Mouse (Mus musculus): ENCODE data around the gene Banp. TPM values are rescaled to one million over a fixed set of nuclear protein-coding genes. Genes with fewer than 3 reads are reported as not detected.

Banp gene
- total RNA-seq (2021) = 10 to 100 TPM; 14.0 to 21.3 TPM
- long read RNA-seq, experiment 1, full-length matches to known transcripts = 6 of 17 reads
- long read RNA-seq, experiment 1, partial matches to known transcripts = 6 of 17 reads
- long read RNA-seq, experiment 1, other reads (novel, unspliced or antisense) = 5 of 17 reads
- long read RNA-seq, experiment 2, full-length matches to known transcripts = 5 of 17 reads
- long read RNA-seq, experiment 2, partial matches to known transcripts = 1 of 17 reads
- long read RNA-seq, experiment 2, other reads (novel, unspliced or antisense) = 11 of 17 reads

GRCm38 (mm10) chr8:121949222-121949800, at the start of gene Banp:
TSS of gene Banp (plus strand) at chr8:121949750.
- no peak for DNase-seq

- peak; percentile 80 for DNase-seq
Observed at GRCm38 (mm10) chr8:121901498-121902236, 47.9 kb upstream of the Banp start.

GRCm38 (mm10) chr8:121903977-121904376, 45.6 kb upstream of the Banp start:
- DNase-seq = no peak

- DNase-seq = no peak
Observed at GRCm38 (mm10) chr8:121904999-121905398, 44.6 kb upstream of the Banp start.

GRCm38 (mm10) chr8:121905420-121905819, 44.1 kb upstream of the Banp start:
- no peak for DNase-seq

GRCm38 (mm10) chr8:121905864-121906263, 43.7 kb upstream of the Banp start:
- DNase-seq = no peak

GRCm38 (mm10) chr8:121906542-121907512, 42.7 kb upstream of the Banp start:
- DNase-seq = peak; percentile 36

GRCm38 (mm10) chr8:121907587-121908248, 41.8 kb upstream of the Banp start, which contains the start of gene Slc7a5:
TSS of gene Slc7a5 (minus strand) at chr8:121907694.
- peak; percentile 99 for DNase-seq

GRCm38 (mm10) chr8:121908378-121909147, 41.0 kb upstream of the Banp start:
- DNase-seq = no peak

- DNase-seq = no peak
Observed at GRCm38 (mm10) chr8:121909148-121909541, 40.4 kb upstream of the Banp start.

- DNase-seq = peak; percentile 87
Observed at GRCm38 (mm10) chr8:121909663-121910062, 39.9 kb upstream of the Banp start.

- DNase-seq = no peak
Observed at GRCm38 (mm10) chr8:121911400-121911799, 38.1 kb upstream of the Banp start.

GRCm38 (mm10) chr8:121911987-121912386, 37.6 kb upstream of the Banp start:
- DNase-seq = no peak

- DNase-seq = no peak
Observed at GRCm38 (mm10) chr8:121912831-121913230, 36.7 kb upstream of the Banp start.

GRCm38 (mm10) chr8:121913378-121913777, 36.2 kb upstream of the Banp start:
- no peak for DNase-seq

GRCm38 (mm10) chr8:121919158-121919557, 30.4 kb upstream of the Banp start:
- no peak for DNase-seq

GRCm38 (mm10) chr8:121919731-121920130, 29.8 kb upstream of the Banp start:
- DNase-seq = peak; percentile 49

- no peak for DNase-seq
Observed at GRCm38 (mm10) chr8:121921582-121921981, 28.0 kb upstream of the Banp start.

GRCm38 (mm10) chr8:121922101-121922500, 27.4 kb upstream of the Banp start:
- peak; percentile 59 for DNase-seq

- DNase-seq = no peak
Observed at GRCm38 (mm10) chr8:121924681-121925080, 24.9 kb upstream of the Banp start.

GRCm38 (mm10) chr8:121925624-121926023, 23.9 kb upstream of the Banp start:
- DNase-seq = peak; percentile 86
